Mouse (Mus musculus): ENCODE results near the gene Slc22a1. TPM values are rescaled to one million over a fixed set of nuclear protein-coding genes. Genes with fewer than 3 reads are reported as not detected.

Gene Slc22a1
- polyA plus RNA-seq, 1 experiment from 2014 or later, result not detected

DNA sequence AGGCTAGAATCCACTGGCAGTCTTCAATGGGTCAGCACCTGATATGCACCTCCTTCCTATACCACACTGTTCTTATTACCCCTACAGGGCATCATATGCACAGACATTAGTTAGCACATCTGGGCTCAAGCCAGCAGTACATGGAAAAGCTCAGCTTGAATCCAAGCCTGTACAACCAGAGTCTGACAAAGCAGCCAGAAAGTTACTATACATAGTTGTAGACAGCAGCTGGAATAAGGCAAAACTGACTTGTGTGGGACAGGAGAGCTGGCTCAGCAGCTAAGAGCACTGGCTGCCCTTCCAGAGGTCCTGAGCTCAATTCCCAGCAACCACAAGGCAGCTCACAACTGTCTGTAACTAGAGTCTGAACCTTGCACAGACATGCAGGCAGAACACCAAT lies 36.6 kb upstream of the Slc22a1 start:
- Histone ChIP-seq H3K36me3 (peaks cover 42% of the 10 kb centered on the region), H3K27ac (no peak overlapping the region)
- DNase-seq, result no peak

DNA sequence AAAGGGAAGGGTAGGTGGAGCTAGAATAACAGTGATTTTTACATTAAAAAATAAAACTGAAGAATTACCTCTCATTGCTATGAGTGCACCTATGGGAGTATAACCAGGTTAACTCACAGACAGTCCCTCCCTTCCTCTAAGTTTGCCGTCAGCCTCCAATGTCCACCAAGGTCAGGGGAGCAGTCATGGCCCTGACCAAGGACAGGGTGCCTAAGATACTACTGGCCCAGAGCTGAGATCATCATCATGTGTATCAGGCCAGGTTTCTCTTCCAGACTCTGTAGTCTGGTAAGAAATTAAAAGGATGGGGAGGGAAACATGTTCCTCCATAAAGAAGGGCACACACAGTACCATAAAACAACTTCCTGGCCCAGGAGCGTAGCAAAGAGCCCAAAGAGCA lies 35.3 kb upstream of the Slc22a1 start:
- Histone ChIP-seq H3K4me3 (replicated peaks) (no peak overlapping the region), H3K27ac (no peak overlapping the region), H3K36me3 (peaks cover 34% of the 10 kb centered on the region), H3K4me2 (no peak overlapping the region), H3K9ac (no peak overlapping the region), H3K9me3 (replicated peaks) (no peaks in the 10 kb centered on the region), H3K4me1 (replicated peaks) (0 out of 2 replicates have a peak, but pooled peaks cover 4% of the 10 kb centered on the region), H3K27me3 (0 out of 2 replicates have a peak, but pooled peaks cover 11% of the 10 kb centered on the region)
- ATAC-seq (ENCODE audit: low read depth), result no peak
- DNase-seq, result no peak
- 70% methylated on average over 2 of the region's 2 CpGs for whole genome bisulfite sequencing (ENCODE audit: insufficient replicate concordance)

More for the DNA sequence above, 36.6 kb upstream of the Slc22a1 start:
- H3K27me3 ChIP-seq, result 0 out of 2 replicates have a peak, but pooled peaks cover 11% of the 10 kb centered on the region
- no peak overlapping the region for H3K4me3 ChIP-seq (replicated peaks)
- no peaks in the 10 kb centered on the region for H3K9me3 ChIP-seq (replicated peaks)
- H3K9ac ChIP-seq, result no peak overlapping the region
- no peak overlapping the region for H3K4me2 ChIP-seq
- ATAC-seq (ENCODE audit: low read depth), result no peak
- H3K4me1 ChIP-seq (replicated peaks), result 0 out of 2 replicates have a peak, but pooled peaks cover 4% of the 10 kb centered on the region

DNA sequence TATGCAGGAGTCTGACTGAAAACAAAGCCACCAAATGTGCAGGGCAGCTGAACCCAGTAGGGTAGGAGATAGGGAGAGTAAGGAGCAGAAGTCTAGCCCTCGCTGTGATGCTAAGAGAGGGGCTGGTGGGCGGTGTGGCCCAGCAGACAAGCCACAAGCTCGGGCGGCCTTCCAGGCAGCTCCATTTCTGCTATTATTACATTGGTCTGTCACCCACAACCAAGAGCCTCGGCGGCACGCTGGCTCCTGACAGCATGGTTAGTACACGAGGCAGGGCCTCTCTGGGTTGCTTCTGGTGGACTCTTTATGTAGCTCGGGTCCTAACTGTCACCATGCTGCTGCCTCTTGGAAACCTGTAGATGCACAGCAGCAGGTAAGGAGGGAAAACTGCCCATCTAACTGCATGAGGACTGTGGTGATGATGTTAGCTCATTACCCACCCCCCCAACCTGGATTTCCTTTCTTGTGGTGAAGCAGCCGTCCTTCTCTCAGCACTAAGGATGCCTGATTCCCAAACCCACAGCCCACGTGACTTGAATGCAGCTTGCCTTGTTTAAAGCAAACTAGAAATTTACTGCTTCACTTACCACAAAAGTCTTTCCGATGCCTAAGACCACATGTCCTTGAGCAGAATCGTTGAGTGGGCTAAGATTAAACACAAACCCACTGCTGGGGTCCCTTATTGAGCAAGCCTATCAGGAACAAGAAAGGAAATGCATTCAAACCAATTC lies 34.6 kb upstream of the Slc22a1 start:
- Histone ChIP-seq H3K9ac (no peak overlapping the region), H3K36me3 (peaks cover 29% of the 10 kb centered on the region), H3K4me1 (replicated peaks) (0 out of 2 replicates have a peak, but pooled peaks cover 2% of the 10 kb centered on the region), H3K4me2 (no peak overlapping the region), H3K27me3 (0 out of 2 replicates have a peak, but pooled peaks cover 11% of the 10 kb centered on the region), H3K9me3 (replicated peaks) (no peaks in the 10 kb centered on the region), H3K27ac (no peak overlapping the region), H3K4me3 (replicated peaks) (no peak overlapping the region)
- ATAC-seq (ENCODE audit: low read depth) (no peak), DNase-seq (no peak)
- WGBS (ENCODE audit: insufficient replicate concordance), result 50% methylated on average over 13 of the region's 13 CpGs

DNA sequence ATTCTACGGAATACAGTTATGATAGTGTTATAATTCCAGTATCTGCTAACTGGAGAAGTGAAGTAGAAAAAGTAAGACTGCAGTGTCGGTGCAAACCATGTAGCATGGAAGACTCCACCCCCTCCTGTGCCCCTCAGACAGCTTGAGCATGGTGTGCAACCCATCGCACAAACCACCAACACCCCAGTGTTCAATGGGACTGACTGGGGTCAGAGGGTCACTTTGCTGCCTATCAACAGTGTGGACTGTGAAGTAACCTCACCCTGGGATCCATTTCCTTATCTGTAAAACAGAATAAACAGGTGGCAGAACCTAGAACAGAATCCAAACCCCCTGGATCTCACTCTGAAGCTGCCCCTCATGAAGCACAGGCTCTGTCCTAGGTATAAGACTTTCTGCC lies 32.8 kb upstream of the Slc22a1 start:
- Histone ChIP-seq H3K36me3 (peaks cover 36% of the 10 kb centered on the region), H3K4me3 (replicated peaks) (no peak overlapping the region), H3K9ac (no peak overlapping the region), H3K4me2 (no peak overlapping the region), H3K27ac (no peak overlapping the region), H3K9me3 (replicated peaks) (no peaks in the 10 kb centered on the region), H3K27me3 (0 out of 2 replicates have a peak, but pooled peaks cover 19% of the 10 kb centered on the region), H3K4me1 (replicated peaks) (no peaks in the 10 kb centered on the region)
- WGBS (ENCODE audit: insufficient replicate concordance), result 63% methylated on average over 3 of the region's 3 CpGs
- peak; percentile 52; the same call in 1 of the 2 replicates for ATAC-seq (ENCODE audit: low read depth)
- DNase-seq, result no peak

DNA sequence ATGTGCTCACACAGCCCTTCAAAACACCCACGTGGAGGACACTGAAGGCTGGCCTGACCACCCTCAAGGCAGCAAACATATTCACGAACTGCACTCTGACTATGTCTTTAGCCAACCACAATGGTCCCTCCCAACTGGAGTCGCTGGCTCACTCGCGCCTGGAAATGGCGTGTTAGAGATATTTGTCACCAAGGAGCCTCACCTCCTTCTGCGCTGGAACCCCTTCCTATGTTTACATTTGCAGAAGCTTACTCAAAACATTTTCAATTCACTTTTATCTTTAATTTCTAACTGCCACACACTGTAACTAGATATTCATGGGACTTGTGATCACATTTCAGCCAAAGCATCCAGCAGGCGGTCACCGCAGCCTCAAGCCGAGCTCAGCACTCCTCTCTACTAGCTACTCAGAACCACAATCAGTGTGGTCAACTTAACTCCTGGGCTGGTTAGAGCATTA lies 31.0 kb upstream of the Slc22a1 start:
- 76% methylated on average over 10 of the region's 10 CpGs for WGBS (ENCODE audit: insufficient replicate concordance)
- Histone ChIP-seq H3K27me3 (0 out of 2 replicates have a peak, but pooled peaks cover 17% of the 10 kb centered on the region), H3K4me1 (replicated peaks) (no peaks in the 10 kb centered on the region), H3K27ac (no peak overlapping the region), H3K9ac (no peak overlapping the region), H3K36me3 (peaks cover 47% of the 10 kb centered on the region), H3K4me3 (replicated peaks) (no peak overlapping the region), H3K9me3 (replicated peaks) (no peaks in the 10 kb centered on the region), H3K4me2 (no peak overlapping the region)
- ATAC-seq (ENCODE audit: low read depth) (no peak), DNase-seq (no peak)

DNA sequence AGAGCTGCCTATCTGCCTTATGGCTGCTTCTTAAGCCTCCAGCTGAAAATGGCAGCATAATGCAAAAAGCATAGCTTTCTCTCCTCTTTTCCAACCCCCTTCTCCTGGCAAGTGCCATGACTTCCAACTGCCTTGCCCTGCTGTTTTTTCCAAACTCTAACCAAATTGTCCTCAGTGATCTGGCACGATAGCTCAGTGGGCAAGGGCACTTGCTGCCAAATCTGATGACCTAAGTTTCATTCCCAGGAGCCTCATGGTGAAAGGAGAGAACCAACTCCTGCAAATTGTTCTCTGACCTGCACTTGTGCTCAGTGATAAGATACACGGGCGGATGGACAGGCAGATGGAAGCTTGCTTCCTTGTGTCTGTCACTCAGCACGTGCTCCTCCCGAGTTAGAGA lies 27.3 kb upstream of the Slc22a1 start:
- Histone ChIP-seq H3K27me3 (0 out of 2 replicates have a peak, but pooled peaks cover 7% of the 10 kb centered on the region), H3K4me2 (no peak overlapping the region), H3K9me3 (replicated peaks) (no peaks in the 10 kb centered on the region), H3K4me3 (replicated peaks) (no peak overlapping the region), H3K27ac (no peak overlapping the region), H3K9ac (no peak overlapping the region), H3K36me3 (peaks cover 70% of the 10 kb centered on the region), H3K4me1 (replicated peaks) (no peaks in the 10 kb centered on the region)
- ATAC-seq (ENCODE audit: low read depth), result no peak
- DNase-seq, result no peak
- WGBS (ENCODE audit: insufficient replicate concordance), result 66% methylated on average over 5 of the region's 5 CpGs

DNA sequence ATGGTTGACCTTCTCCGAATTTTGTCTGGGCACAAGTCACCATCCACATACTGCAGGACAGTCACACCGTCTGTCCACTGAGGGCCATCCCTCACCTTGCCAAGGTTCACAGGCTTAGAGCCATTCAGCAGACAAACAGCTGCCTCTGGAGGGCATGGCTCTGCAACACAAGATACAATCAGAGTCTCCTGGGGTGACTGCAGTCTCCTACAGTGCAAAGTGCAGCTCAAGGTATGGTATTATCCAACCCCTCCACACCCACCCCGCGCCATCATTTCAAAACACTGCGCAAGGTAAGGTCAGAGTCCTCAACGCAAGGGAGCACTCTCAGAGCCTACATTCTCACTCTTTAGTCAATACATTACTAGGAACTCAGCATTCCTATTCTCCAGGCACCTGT lies 24.7 kb upstream of the Slc22a1 start:
- 0 out of 2 replicates have a peak, but pooled peaks cover 7% of the 10 kb centered on the region for H3K27me3 ChIP-seq
- H3K36me3 ChIP-seq, result peaks cover 90% of the 10 kb centered on the region
- no peaks in the 10 kb centered on the region for H3K9me3 ChIP-seq (replicated peaks)
- H3K4me3 ChIP-seq (replicated peaks), result no peak overlapping the region
- H3K4me1 ChIP-seq (replicated peaks), result no peaks in the 10 kb centered on the region
- DNase-seq, result no peak
- no peak overlapping the region for H3K4me2 ChIP-seq
- 81% methylated on average over 6 of the region's 6 CpGs for WGBS (ENCODE audit: insufficient replicate concordance)
- no peak for ATAC-seq (ENCODE audit: low read depth)
- H3K9ac ChIP-seq, result no peak overlapping the region
- H3K27ac ChIP-seq, result no peak overlapping the region

DNA sequence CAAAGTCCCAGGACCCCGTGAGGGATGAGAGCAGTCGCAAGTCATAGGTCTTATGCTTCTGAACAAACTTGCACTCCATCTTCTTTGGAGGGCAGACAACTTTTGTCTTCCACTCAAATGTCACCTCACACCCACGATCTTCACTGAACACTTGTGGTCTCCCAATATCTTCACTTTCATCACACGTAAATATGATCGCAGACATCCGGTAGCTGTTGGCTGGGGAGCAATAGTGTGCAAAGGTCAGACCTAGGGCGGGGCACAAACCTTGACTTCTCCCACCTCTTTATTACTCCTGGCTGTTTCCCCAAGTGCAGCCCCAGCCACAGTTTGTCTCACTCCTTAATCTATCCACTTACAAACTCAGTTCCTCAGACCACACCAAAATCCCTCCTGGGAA lies 16.3 kb upstream of the Slc22a1 start:
- 68% methylated on average over 7 of the region's 7 CpGs for WGBS (ENCODE audit: insufficient replicate concordance)
- no peak for DNase-seq

DNA sequence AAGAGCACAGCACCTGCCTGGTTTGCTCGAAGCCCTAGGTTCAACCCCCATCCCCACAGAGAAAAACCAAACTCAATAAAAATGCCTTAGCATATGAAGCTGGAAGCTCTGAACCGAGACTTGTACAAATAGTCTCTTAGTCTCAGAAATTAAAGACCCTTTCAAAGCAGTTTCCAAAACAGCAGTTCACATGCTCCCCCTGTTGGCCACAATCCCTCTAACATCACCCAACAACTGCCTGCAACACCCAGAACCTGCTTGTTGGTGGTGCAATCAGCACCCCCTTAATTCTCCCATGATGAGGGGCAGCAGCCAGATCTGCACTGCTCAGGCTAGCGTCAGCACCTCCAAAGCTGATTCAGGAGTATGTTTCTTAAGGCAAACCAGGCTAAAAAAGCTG lies 13.9 kb upstream of the Slc22a1 start:
- no peak overlapping the region for H3K4me2 ChIP-seq
- DNase-seq (no peak), ATAC-seq (ENCODE audit: low read depth) (no peak)
- no peaks in the 10 kb centered on the region for H3K4me1 ChIP-seq (replicated peaks)
- no peaks in the 10 kb centered on the region for H3K9me3 ChIP-seq (replicated peaks)
- H3K4me3 ChIP-seq (replicated peaks), result no peak overlapping the region
- H3K9ac ChIP-seq, result no peak overlapping the region
- peaks cover 81% of the 10 kb centered on the region for H3K36me3 ChIP-seq
- WGBS (ENCODE audit: insufficient replicate concordance), result 59% methylated on average over 3 of the region's 3 CpGs
- no peaks in the 10 kb centered on the region for H3K27me3 ChIP-seq
- H3K27ac ChIP-seq, result no peak overlapping the region

More for the DNA sequence above, 16.3 kb upstream of the Slc22a1 start:
- Histone ChIP-seq H3K4me3 (replicated peaks) (no peak overlapping the region), H3K36me3 (peaks cover 78% of the 10 kb centered on the region), H3K4me2 (no peak overlapping the region), H3K27me3 (no peaks in the 10 kb centered on the region), H3K27ac (no peak overlapping the region), H3K9ac (no peak overlapping the region), H3K9me3 (replicated peaks) (no peaks in the 10 kb centered on the region), H3K4me1 (replicated peaks) (no peaks in the 10 kb centered on the region)
- ATAC-seq (ENCODE audit: low read depth), result no peak

DNA sequence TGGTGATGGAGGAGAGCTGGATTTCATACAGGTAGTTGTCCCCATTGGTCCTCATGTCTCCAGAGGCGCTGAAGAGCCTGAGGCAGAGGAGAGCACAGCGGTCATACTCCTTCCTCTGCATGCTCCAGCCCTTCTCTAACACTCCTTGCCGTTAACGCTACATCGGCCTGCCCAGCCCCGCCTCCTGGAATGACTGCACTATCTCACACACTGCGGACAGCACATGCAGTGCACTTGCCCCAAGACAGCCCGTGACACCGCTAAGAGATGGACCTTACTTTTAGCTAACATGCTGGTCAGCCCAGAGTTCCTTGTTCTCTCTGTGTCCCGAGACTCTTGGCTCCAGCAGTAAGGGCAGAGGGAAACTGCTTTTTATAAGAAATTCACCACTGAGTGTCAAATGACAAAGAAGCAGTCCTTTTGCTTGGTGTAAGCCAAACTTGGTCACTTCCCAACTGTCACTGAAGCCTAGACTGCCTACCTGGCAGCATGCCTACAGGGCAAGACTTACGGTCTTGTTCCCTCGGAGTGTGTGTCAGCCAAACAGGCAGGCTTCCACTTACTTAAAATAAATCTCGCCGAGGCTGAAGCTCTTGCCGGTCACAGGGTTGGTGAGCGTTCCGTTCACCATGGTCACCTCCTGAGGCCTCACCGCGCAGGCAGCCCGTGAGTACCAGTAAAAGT lies 12.9 kb upstream of the Slc22a1 start:
- H3K9ac ChIP-seq, result no peak overlapping the region
- peaks cover 81% of the 10 kb centered on the region for H3K36me3 ChIP-seq
- H3K27ac ChIP-seq, result no peak overlapping the region
- H3K4me3 ChIP-seq (replicated peaks), result no peak overlapping the region
- H3K9me3 ChIP-seq (replicated peaks), result no peaks in the 10 kb centered on the region
- no peaks in the 10 kb centered on the region for H3K27me3 ChIP-seq
- 87% methylated on average over 20 of the region's 20 CpGs for WGBS (ENCODE audit: insufficient replicate concordance)
- DNase-seq, result no peak
- no peak for ATAC-seq (ENCODE audit: low read depth)
- no peak overlapping the region for H3K4me2 ChIP-seq
- H3K4me1 ChIP-seq (replicated peaks), result no peaks in the 10 kb centered on the region

DNA sequence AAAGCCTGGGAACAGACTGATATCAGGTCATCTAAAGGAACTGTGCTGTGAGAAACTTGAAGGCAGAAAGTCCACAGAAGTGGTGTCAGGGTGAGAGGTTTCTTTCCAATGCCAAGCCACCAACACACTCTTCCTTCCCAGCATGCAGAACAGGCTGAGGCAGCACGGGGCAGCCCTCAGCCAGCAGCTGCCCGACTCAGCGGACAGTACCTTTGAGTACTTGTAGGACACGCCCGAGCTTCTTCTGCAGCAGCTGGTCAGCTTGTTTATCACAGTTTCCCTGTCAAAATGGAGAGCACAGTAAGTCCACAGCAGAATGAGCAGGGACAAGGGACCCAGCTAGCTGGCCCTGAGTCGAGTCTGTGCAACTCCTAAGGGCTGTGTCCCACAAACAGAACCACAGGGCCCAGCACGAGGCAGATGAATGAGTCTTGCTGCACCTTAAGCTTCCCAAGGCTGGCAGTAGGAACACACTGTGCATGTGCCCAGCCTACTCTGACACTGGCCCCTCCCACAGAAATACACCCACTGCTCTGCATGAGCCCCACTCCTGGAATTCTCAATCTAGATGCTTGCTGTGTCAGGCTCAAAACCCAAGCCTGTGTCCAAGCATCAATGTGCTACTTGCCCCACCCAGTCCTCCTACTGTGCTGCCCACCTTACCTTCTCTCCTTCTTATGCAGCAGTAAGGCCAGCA lies 9.4 kb upstream of the Slc22a1 start:
- Histone ChIP-seq H3K36me3 (peaks cover 74% of the 10 kb centered on the region), H3K4me3 (replicated peaks) (no peak overlapping the region)
- no peak for ATAC-seq (ENCODE audit: low read depth)

More for the DNA sequence above, 9.4 kb upstream of the Slc22a1 start:
- Histone ChIP-seq H3K4me1 (replicated peaks) (no peaks in the 10 kb centered on the region), H3K27me3 (no peaks in the 10 kb centered on the region), H3K27ac (no peak overlapping the region), H3K4me2 (no peak overlapping the region), H3K9ac (no peak overlapping the region), H3K9me3 (replicated peaks) (no peaks in the 10 kb centered on the region)
- DNase-seq, result no peak
- 68% methylated on average over 7 of the region's 7 CpGs for WGBS (ENCODE audit: insufficient replicate concordance)
